Mouse (Mus musculus) erythroblast, embryonic 14.5 days (primary cell): Measurements from ENCODE around the gene Tenm4.

ENCODE experiments used
- GATA1 ChIP-seq: IDR thresholded peaks from 2 replicates; pipeline ENCODE4 v1.6.1; 2012; ENCODE audit warnings: low read length, inconsistent platforms, mixed read lengths
- TAL1 ChIP-seq: IDR thresholded peaks from 3 replicates; pipeline ENCODE4 v1.6.1; 2012; ENCODE audit warnings: low read length, inconsistent platforms, mixed read lengths

- no peak for TF ChIP-seq GATA1
- no peak for TF ChIP-seq TAL1
Measured at GRCm38 (mm10) chr7:96667688-96668087, 496.6 kb downstream of the Tenm4 start.
